Mouse (Mus musculus) ES-Bruce4 (cell line): ENCODE measurements at regions not wholly inside any gene's neighbourhood (a gene's known extent, or its start where the extent isn't known, plus 50 kb on each side); places are given as distances from the start of the nearest gene placed in this dataset.

Source experiments
- CTCF ChIP-seq: IDR thresholded peaks from one replicate; pipeline ENCODE4 v1.8.1; 2011; ENCODE audit warnings: low read depth, low read length
- POLR2A ChIP-seq: IDR thresholded peaks from one replicate; pipeline ENCODE4 v1.8.1; 2011; ENCODE audit warnings: low read length; ENCODE audit not compliant: insufficient read depth

DNA sequence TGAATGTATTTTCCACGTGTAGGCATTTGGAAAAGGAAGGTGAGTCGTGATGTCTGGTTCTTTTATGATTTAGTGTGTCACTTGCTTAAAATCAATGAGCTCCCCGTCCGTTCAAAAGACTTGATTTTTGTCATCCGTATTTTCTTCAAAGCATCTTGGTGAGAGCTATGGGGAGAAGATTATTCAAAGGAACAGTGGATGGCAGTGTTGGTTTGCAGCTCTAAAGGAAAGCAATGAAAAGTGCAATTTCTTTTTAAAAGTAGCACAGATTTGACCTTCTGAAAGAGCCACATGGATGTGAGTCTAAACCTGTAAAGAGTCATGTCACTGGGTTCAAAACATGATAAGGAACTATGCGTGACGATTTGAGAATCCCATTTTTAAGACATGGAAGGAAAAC lies 313.3 kb upstream of the BC052040 start:
- TF ChIP-seq CTCF (no peak), POLR2A (no peak)
